ENCODE assay signal across 10 mouse cellular contexts in the genomic region with DNA sequence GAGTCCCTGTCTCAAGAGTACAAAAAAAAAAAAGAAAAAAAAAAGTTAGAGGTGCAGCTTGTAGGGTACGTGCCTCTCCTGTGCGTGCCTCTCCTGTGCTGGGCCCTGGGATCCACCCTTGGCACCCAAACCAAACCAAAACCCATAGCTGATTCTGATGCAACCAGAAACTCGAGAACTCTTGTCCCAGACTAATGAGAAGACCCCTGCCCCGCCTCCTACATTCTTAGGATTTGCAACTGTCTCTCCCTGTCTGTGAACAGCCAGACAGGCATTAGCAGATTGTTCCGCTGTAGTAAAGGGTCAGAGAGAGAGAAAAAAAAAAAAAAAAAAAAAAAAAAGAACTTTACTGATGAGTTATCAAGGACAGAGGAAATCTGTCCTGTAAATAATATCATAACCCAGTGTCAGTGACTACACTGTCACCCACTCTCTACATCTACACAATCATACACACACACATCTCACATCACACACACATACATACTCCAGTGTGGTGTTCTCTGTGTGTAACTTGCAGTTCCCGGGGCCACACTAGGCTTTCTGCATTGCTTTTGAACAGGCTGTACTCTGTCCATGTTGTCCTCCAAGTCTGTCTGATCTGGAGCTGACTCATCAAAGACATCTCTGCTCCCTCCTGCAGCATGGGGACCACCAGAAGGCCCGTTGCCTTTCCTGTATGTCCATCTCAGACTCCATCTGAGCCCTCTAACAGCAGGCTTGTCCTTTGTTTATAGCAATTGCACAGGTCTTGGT. TPM values are rescaled to one million over a fixed set of nuclear protein-coding genes. Genes with fewer than 3 reads are reported as not detected.
DNase-seq lines count a peak whose midpoint lies in the region; ATAC-seq and TF ChIP-seq lines count a peak whose summit lies in the region.
"Had no signal": no experiment of that assay in that cellular context is flagged by ENCODE, and none has a peak within 500 bp of the region (broad histone marks: within the 10 kb centered on the region; RNA-seq: fewer than 3 reads in every experiment).

No protein-coding gene starts in this region.

- peak overlapping the region; percentile 44; the same call in 1 of the 2 replicates for H3K9ac ChIP-seq in kidney, embryonic 14.5 days (ENCODE audit: low read depth, low read length)
- no peak overlapping the region for H3K9ac ChIP-seq in intestine, postnatal 0 days (ENCODE audit: low read depth, low read length)
- peak overlapping the region; percentile 12; the same call in 1 of the 2 replicates for H3K9ac ChIP-seq in neural tube, embryonic 11.5 days (ENCODE audit: low read length)
- H3K9ac ChIP-seq: liver, embryonic 14.5 days had no signal

- no peaks in the 10 kb centered on the region for H3K27me3 ChIP-seq in kidney, embryonic 14.5 days (ENCODE audit: control insufficient read depth, insufficient read depth, low read length)
- no peaks in the 10 kb centered on the region for H3K27me3 ChIP-seq in intestine, postnatal 0 days (replicated peaks; ENCODE audit: control insufficient read depth, insufficient read depth, low read length)
- no peaks in the 10 kb centered on the region for H3K27me3 ChIP-seq in neural tube, embryonic 11.5 days (ENCODE audit: control insufficient read depth, insufficient read depth, low read length)

- peaks cover 35% of the 10 kb centered on the region for H3K4me1 ChIP-seq in kidney, embryonic 14.5 days (ENCODE audit: control insufficient read depth, insufficient read depth, low read length)
- 0 out of 2 replicates have a peak, but pooled peaks cover 2% of the 10 kb centered on the region for H3K4me1 ChIP-seq in intestine, postnatal 0 days (replicated peaks; ENCODE audit: control insufficient read depth, insufficient read depth, low read length)
- peaks cover 36% of the 10 kb centered on the region for H3K4me1 ChIP-seq in neural tube, embryonic 11.5 days (ENCODE audit: control insufficient read depth, insufficient read depth, low read length)

- DNase-seq in kidney, postnatal 14 days: no peak
- peak; percentile 76 for DNase-seq in embryo, embryonic 9.5 days (ENCODE audit: extremely low spot score)
- DNase-seq in neural tube, embryonic 11.5 days (ENCODE audit: low spot score): peak; percentile 43
- no peak for DNase-seq in left cerebral cortex, adult 18-20 months (ENCODE audit: low spot score in 2 of 2)
- DNase-seq in adrenal gland, postnatal 25 days: no peak
- no peak for DNase-seq in gastrocnemius, postnatal 36 days
- DNase-seq: spleen, adult 18-20 months had no signal

- no peaks in the 10 kb centered on the region for H3K36me3 ChIP-seq in kidney, embryonic 14.5 days (ENCODE audit: control insufficient read depth, insufficient read depth, low read length)
- H3K36me3 ChIP-seq in intestine, postnatal 0 days (ENCODE audit: control insufficient read depth, insufficient read depth): no peaks in the 10 kb centered on the region
- H3K36me3 ChIP-seq in neural tube, embryonic 11.5 days (ENCODE audit: control insufficient read depth, insufficient read depth, low read length): no peaks in the 10 kb centered on the region

- no peak for TF ChIP-seq CTCF in intestine, postnatal 0 days (IDR thresholded peaks at IDR 0.05; ENCODE audit: low read depth)

- peak; percentile 24 for ATAC-seq in kidney, embryonic 14.5 days (ENCODE audit: low FRiP score, low TSS enrichment)
- no peak for ATAC-seq in intestine, postnatal 0 days
- peak; percentile 8; the same call in 1 of the 2 replicates for ATAC-seq in neural tube, embryonic 11.5 days (ENCODE audit: insufficient read depth, low FRiP score, low TSS enrichment)

- H3K4me2 ChIP-seq in kidney, embryonic 14.5 days (replicated peaks; ENCODE audit: low read depth, low read length): peak overlapping the region; percentile 33
- peak overlapping the region; percentile 48 for H3K4me2 ChIP-seq in intestine, postnatal 0 days (replicated peaks; ENCODE audit: low read depth)
- peak overlapping the region; percentile 23; the same call in 1 of the 2 replicates for H3K4me2 ChIP-seq in neural tube, embryonic 11.5 days (ENCODE audit: low read depth)

- intact Hi-C loops in gastrocnemius, postnatal 36 days (cut with DNase I): no loop called here

- H3K4me3 ChIP-seq in kidney, embryonic 14.5 days (ENCODE audit: low read length): no peak overlapping the region
- no peak overlapping the region for H3K4me3 ChIP-seq in intestine, postnatal 0 days (ENCODE audit: low read depth, low read length)
- no peak overlapping the region for H3K4me3 ChIP-seq in neural tube, embryonic 11.5 days (ENCODE audit: low read depth, low read length)

- H3K9me3 ChIP-seq in kidney, embryonic 14.5 days (ENCODE audit: control insufficient read depth, low read length): no peaks in the 10 kb centered on the region
- no peaks in the 10 kb centered on the region for H3K9me3 ChIP-seq in intestine, postnatal 0 days (ENCODE audit: control insufficient read depth)
- H3K9me3 ChIP-seq in neural tube, embryonic 11.5 days (ENCODE audit: control insufficient read depth, low read length): no peaks in the 10 kb centered on the region

- 18% methylated on average over 7 of the region's 7 CpGs for WGBS in kidney, embryonic 14.5 days
- 28% methylated on average over 7 of the region's 7 CpGs for WGBS in intestine, postnatal 0 days
- WGBS in neural tube, embryonic 11.5 days: 7% methylated on average over 7 of the region's 7 CpGs

- H3K27ac ChIP-seq in kidney, embryonic 14.5 days (ENCODE audit: low read depth, low read length): peak overlapping the region; percentile 96
- no peak overlapping the region for H3K27ac ChIP-seq in intestine, postnatal 0 days (ENCODE audit: low read depth, low read length)
- H3K27ac ChIP-seq in neural tube, embryonic 11.5 days (ENCODE audit: low read depth, low read length): peak overlapping the region; percentile 85
- H3K27ac ChIP-seq: liver, embryonic 14.5 days had no signal

RNA-seq across cellular contexts. Expression of a gene that starts 19.6 kb away (rescaled TPM):
- polyA plus RNA-seq in kidney, embryonic 14.5 days (2014; fragmentation: Nextera tagmentation; extraction: Ambion mirVana): 0.92 and 0.96 TPM in 2 replicates
- polyA plus RNA-seq in intestine, postnatal 0 days (2015; fragmentation: Nextera tagmentation; extraction: Ambion mirVana): 0.50 and 0.55 TPM in 2 replicates
- polyA plus RNA-seq in neural tube, embryonic 11.5 days (2014; fragmentation: Nextera tagmentation; extraction: Ambion mirVana): 2.7 and 4.3 TPM in 2 replicates
- not detected for total RNA-seq in left cerebral cortex, adult 18-20 months (2021)
- total RNA-seq in adrenal gland, postnatal 25 days (2021): 4.1 and 4.5 TPM in 2 replicates
- total RNA-seq in gastrocnemius, postnatal 36 days (2021): not detected

RNA-seq across cellular contexts. Expression of a gene that starts 35.6 kb away (rescaled TPM):
- 58.1 and 67.7 TPM in 2 replicates for polyA plus RNA-seq in kidney, embryonic 14.5 days (2014; fragmentation: Nextera tagmentation; extraction: Ambion mirVana)
- 83.6 and 91.4 TPM in 2 replicates for polyA plus RNA-seq in intestine, postnatal 0 days (2015; fragmentation: Nextera tagmentation; extraction: Ambion mirVana)
- 48.5 and 55.3 TPM in 2 replicates for polyA plus RNA-seq in neural tube, embryonic 11.5 days (2014; fragmentation: Nextera tagmentation; extraction: Ambion mirVana)
- 10 to 100 TPM; 27.7 to 30.7 TPM for total RNA-seq in left cerebral cortex, adult 18-20 months (2021)
- total RNA-seq in adrenal gland, postnatal 25 days (2021): 33.9 and 55.8 TPM in 2 replicates
- 10 to 100 TPM; 35.5 to 39.9 TPM for total RNA-seq in gastrocnemius, postnatal 36 days (2021)

RNA-seq across cellular contexts. Expression of a gene that starts 43.2 kb away (rescaled TPM):
- 52.1 and 56.2 TPM in 2 replicates for polyA plus RNA-seq in kidney, embryonic 14.5 days (2014; fragmentation: Nextera tagmentation; extraction: Ambion mirVana)
- polyA plus RNA-seq in intestine, postnatal 0 days (2015; fragmentation: Nextera tagmentation; extraction: Ambion mirVana): 21.7 and 22.9 TPM in 2 replicates
- polyA plus RNA-seq in neural tube, embryonic 11.5 days (2014; fragmentation: Nextera tagmentation; extraction: Ambion mirVana): 51.3 and 51.7 TPM in 2 replicates
- 1 to 10 TPM; 3.5 to 5.3 TPM for total RNA-seq in left cerebral cortex, adult 18-20 months (2021)
- 7.3 and 8.7 TPM in 2 replicates for total RNA-seq in adrenal gland, postnatal 25 days (2021)
- total RNA-seq in gastrocnemius, postnatal 36 days (2021): 1 to 10 TPM; 5.7 to 6.0 TPM

Comparison
In these comparisons a context has a peak if more than half of its experiments do, and no peak if none do; other contexts are left out.
1. DNase-seq: peak in embryo, embryonic 9.5 days (single experiment) and neural tube, embryonic 11.5 days (single experiment); none in kidney, postnatal 14 days (single experiment), left cerebral cortex, adult 18-20 months (0 of 2), adrenal gland, postnatal 25 days (single experiment) and gastrocnemius, postnatal 36 days (0 of 2).
2. Peak in every context shown above with its lines, with median percentiles within 50 percentile points of each other: H3K4me2 ChIP-seq.